8 mouse cellular contexts compared by ENCODE assay signal in the genomic region with DNA sequence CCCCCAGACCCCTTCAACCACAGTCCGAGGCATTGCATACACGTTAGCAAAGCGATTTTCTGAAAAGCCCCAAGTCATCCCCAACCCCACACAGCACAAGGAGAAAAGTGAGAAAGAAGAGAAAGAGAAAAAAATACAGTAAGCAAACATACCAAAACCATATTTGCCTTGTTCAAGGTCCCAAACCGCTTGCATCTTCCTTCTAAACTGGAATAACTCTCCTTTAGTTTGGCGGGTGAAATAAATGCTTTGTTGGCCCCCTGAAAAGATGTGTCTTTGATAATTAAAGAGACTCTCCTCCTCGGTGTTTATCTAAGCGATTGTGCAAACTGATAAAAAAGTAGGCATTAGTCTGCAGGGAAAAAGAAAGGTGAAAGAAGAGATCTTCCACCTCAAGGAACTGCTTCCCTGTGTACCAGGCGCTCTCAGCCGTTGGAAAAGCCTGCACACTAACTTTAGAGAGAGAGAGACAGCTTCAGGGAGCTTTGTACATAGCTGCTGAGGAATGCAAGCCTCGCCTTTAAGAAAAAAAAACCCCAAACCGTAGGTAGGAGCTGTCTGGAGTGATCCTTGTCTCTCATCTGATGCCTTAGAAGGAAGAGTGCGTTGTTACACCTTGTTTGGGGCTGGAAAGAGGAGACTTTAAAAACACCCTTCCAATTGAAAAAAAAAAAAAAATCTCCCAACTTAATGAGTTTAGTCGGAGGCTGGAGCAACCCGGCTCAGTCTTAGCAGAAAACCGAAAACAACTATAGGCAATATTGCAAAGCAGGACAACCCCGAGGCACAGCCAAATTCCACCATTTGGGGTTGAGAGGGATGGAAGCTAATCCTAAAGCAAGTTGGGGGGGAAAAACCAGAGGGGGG. TPM values are rescaled to one million over a fixed set of nuclear protein-coding genes. Genes with fewer than 3 reads are reported as not detected.
DNase-seq lines count a peak whose midpoint lies in the region; ATAC-seq and TF ChIP-seq lines count a peak whose summit lies in the region.

Gene Nr2f2 (minus strand): TSS at position 795 of the 867 bp plus-strand sequence.

- ATAC-seq in Patski: no peak
- ATAC-seq in forebrain, embryonic 13.5 days: no peak
- no peak for ATAC-seq in midbrain, embryonic 15.5 days (replicated peaks)

- H3K27me3 ChIP-seq in Patski: no peaks in the 10 kb centered on the region
- H3K27me3 ChIP-seq in forebrain, embryonic 13.5 days: peaks cover 87% of the 10 kb centered on the region
- H3K27me3 ChIP-seq in midbrain, embryonic 15.5 days (replicated peaks): peaks cover 44% of the 10 kb centered on the region

- H3K27ac ChIP-seq in forebrain, embryonic 13.5 days: peak within 1 kb of the TSS; percentile 93
- H3K27ac ChIP-seq in midbrain, embryonic 15.5 days: peak within 1 kb of the TSS; percentile 86

- H3K4me3 ChIP-seq in forebrain, embryonic 13.5 days: peak within 1 kb of the TSS; percentile 47
- H3K4me3 ChIP-seq in midbrain, embryonic 15.5 days: peak within 1 kb of the TSS; percentile 46

- H3K4me1 ChIP-seq in forebrain, embryonic 13.5 days: peaks cover 14% of the 10 kb centered on the region
- peaks cover 20% of the 10 kb centered on the region for H3K4me1 ChIP-seq in midbrain, embryonic 15.5 days

- intact Hi-C loops in heart, postnatal 36 days (cut with DNase I): loop anchor here (5.0 to 10.0 kb wide), 7 partner anchors 261 to 1789 kb away; no protein-coding TSS in a partner anchor

- in situ Hi-C loops in Patski (cut with MboI; ENCODE audit: low pct_unique_long_range_greater_than_20kb): loop anchor here (25.0 kb wide), 3 partner anchors 1221 to 1496 kb away; no protein-coding TSS in a partner anchor

- POLR2A ChIA-PET in Patski (lab: Charles Lee): no interaction called here

- no peak for TF ChIP-seq CTCF in Patski (IDR thresholded peaks at IDR 0.05)

- H3K9me3 ChIP-seq in forebrain, embryonic 13.5 days (replicated peaks): no peaks in the 10 kb centered on the region
- H3K9me3 ChIP-seq in midbrain, embryonic 15.5 days: no peaks in the 10 kb centered on the region

- H3K4me2 ChIP-seq in forebrain, embryonic 13.5 days: peak within 1 kb of the TSS; percentile 58
- peak within 1 kb of the TSS; percentile 49 for H3K4me2 ChIP-seq in midbrain, embryonic 15.5 days

- H3K9ac ChIP-seq in forebrain, embryonic 13.5 days: peak within 1 kb of the TSS; percentile 79
- H3K9ac ChIP-seq in midbrain, embryonic 15.5 days: peak within 1 kb of the TSS; percentile 56

- CTCF ChIA-PET in Patski (lab: Charles Lee): no interaction called here

- 1% methylated on average over 16 of the region's 16 CpGs for WGBS in forebrain, embryonic 13.5 days
- WGBS in midbrain, embryonic 15.5 days: 2% methylated on average over 16 of the region's 16 CpGs

- DNase-seq in 3T3-L1 (ENCODE audit: low read depth, low spot score) (peak; percentile 77), Patski (ENCODE audit: low read depth, low spot score) (no peak)
- DNase-seq in heart, postnatal 36 days: peak; percentile 8 to 34
- DNase-seq in layer of hippocampus, postnatal 10 days (ENCODE audit: low spot score in 2 of 2): no peak
- no peak for DNase-seq in thymus, postnatal 36 days
- DNase-seq in c-Kit-positive CD71-positive TER-119-positive erythroid progenitor cells, embryonic 14.5 days (ENCODE audit: low spot score): no peak

- no peaks in the 10 kb centered on the region for H3K36me3 ChIP-seq in forebrain, embryonic 13.5 days (ENCODE audit: poor library complexity, severe bottlenecking)
- H3K36me3 ChIP-seq in midbrain, embryonic 15.5 days (replicated peaks): no peaks in the 10 kb centered on the region

RNA-seq across cellular contexts. Expression of gene Nr2f2, which starts in this region (rescaled TPM):
- polyA plus RNA-seq in Patski (2021): 37.5 TPM
- 97.9 and 132 TPM in 2 replicates for polyA plus RNA-seq in forebrain, embryonic 13.5 days (2015; fragmentation: Nextera tagmentation; extraction: Ambion mirVana)
- total RNA-seq in heart, postnatal 36 days (2021): 10 to 100 TPM; 18.9 to 23.9 TPM
- 10 to 100 TPM; 59.5 to 66.7 TPM for total RNA-seq in layer of hippocampus, postnatal 10 days (2021)
- 84.8 and 98.4 TPM in 2 replicates for polyA plus RNA-seq in midbrain, embryonic 15.5 days (2015; fragmentation: Nextera tagmentation; extraction: Ambion mirVana)

Comparison
In these comparisons a context has a peak if more than half of its experiments do, and no peak if none do; other contexts are left out.
1. DNase-seq: peak in 3T3-L1 (single experiment) and heart, postnatal 36 days (2 of 2); none in Patski (single experiment), layer of hippocampus, postnatal 10 days (0 of 2), thymus, postnatal 36 days (0 of 2) and c-Kit-positive CD71-positive TER-119-positive erythroid progenitor cells, embryonic 14.5 days (single experiment).